Mouse (Mus musculus): ENCODE measurements around the gene Erbin.

DNA sequence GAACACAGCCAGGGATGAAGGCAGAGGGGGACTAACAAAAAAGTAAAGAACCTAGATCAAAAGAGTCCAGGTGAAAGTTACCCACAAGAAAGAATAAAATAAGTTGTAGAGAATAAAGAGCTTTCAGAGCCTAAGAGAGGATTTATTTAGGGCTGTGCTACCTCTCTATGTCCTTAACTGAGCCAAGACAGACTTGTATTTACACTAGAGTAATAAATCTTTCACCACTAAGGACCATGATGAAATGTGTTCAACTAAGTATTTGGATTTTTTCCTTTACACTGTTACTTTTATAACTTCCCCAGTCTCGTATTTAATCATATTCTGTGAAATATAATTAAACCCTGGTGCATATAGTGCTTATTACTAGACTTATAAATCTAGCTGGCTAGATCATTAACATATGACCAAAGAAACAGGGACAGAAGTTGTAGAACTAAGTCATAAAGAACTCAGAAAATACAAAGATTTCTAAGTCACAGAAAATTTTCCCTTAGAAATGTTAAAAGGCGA, 90.6 kb downstream of the Erbin start:
- no peak for TF ChIP-seq EP300 (IDR thresholded peaks at IDR 0.05)
- no peak for TF ChIP-seq CTCF (IDR thresholded peaks at IDR 0.05)

Measured in lung, postnatal 0 days (tissue).